Mouse (Mus musculus) erythroblast, adult 5-6 weeks (primary cell): ENCODE data around the gene Rtn4rl1. TPM values are rescaled to one million over a fixed set of nuclear protein-coding genes. Genes with fewer than 3 reads are reported as not detected.
"Not testable (repeated sequence)": the region's sequence is repeated elsewhere in the genome, so short reads cannot be mapped to it uniquely, and the experiment has no call there.

Experiments used
- ATAC-seq: replicated peaks from 2 replicates; pipeline ENCODE4 v1.8.0; 2016; ENCODE audit warnings: moderate number of reproducible peaks, mild to moderate bottlenecking, moderate TSS enrichment, inconsistent platforms; ENCODE audit not compliant: poor library complexity, low FRiP score, severe bottlenecking
- total RNA-seq, 2 experiments: library from RNA; stranded (forward) in 1 of 2; stranded (reverse) in 1 of 2; fragments of 150-400 nt in 1 of 2; fragments of 200-764, 138-1000 nt in 1 of 2; gene quantifications; 2 replicates each; pipeline versions ENCODE4 v1.2.3 to v1.2.4; 2015 to 2017; ENCODE audit warnings: low replicate concordance in 2 of 2

The Rtn4rl1 gene
- total RNA-seq, 2 experiments from 2014 or later = not detected

DNA sequence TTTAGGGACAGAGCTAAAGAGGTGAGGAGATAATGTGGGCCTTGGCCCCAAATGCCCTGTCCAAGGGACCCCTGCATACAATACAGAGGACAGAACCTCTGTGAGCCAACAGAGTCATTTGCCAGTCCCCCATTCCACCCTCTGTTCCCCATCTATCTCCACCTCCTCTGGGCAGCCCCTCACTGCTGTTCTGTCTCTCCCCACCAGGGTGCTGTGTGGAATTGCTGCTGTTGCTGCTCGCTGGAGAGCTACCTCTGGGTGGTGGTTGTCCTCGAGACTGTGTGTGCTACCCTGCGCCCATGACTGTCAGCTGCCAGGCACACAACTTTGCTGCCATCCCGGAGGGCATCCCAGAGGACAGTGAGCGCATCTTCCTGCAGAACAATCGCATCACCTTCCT is 71.0 kb downstream of the Rtn4rl1 start:
- ATAC-seq = no peak

GRCm38 (mm10) chr11:75265545-75265944 is 72.0 kb downstream of the Rtn4rl1 start:
- no peak for ATAC-seq

- ATAC-seq = no peak
Measured at GRCm38 (mm10) chr11:75267826-75268281, 74.3 kb downstream of the Rtn4rl1 start.

GRCm38 (mm10) chr11:75268492-75268891 is 74.9 kb downstream of the Rtn4rl1 start:
- ATAC-seq = no peak

GRCm38 (mm10) chr11:75269213-75269612 is 75.6 kb downstream of the Rtn4rl1 start:
- ATAC-seq = no peak

DNA sequence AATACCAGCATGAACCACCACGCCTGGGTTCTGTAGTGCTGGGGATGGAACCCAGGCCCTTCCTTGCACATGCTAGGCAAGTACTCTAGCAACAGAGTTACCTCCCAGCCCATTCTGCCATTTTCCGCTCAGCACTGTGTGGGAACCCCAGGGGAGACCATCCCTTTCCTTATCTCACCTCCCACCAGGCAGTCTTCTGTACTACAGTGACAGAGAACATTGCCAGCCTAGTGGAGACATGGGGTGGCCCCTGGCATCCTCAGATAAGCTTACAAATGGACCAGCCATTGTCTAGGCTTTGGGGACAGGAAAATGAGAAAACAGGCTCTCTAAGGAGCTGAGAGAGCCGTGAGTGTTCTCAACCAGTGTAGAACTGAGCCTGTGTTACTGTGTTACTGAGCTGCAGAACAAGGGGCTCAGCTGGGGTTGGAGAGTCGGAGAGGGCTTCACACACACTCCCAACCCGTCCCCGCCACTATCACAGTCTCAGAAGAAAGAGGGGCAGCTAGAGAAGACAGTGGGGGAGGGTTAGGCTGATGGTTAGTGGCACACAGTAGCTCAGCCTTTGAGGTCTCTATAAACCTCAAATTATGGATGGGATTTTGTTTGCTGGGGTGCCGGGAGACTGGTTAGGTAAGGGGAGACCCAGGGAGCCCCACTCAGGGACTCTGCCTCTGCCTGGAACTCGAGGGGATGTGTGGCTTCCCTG is 76.8 kb downstream of the Rtn4rl1 start:
- peak; percentile 73 for ATAC-seq

GRCm38 (mm10) chr11:75270985-75271434 is 77.4 kb downstream of the Rtn4rl1 start:
- ATAC-seq = peak; percentile 53; the same call in 1 of the 2 replicates

- ATAC-seq = no peak
Measured at GRCm38 (mm10) chr11:75273466-75273865, 79.9 kb downstream of the Rtn4rl1 start.

DNA sequence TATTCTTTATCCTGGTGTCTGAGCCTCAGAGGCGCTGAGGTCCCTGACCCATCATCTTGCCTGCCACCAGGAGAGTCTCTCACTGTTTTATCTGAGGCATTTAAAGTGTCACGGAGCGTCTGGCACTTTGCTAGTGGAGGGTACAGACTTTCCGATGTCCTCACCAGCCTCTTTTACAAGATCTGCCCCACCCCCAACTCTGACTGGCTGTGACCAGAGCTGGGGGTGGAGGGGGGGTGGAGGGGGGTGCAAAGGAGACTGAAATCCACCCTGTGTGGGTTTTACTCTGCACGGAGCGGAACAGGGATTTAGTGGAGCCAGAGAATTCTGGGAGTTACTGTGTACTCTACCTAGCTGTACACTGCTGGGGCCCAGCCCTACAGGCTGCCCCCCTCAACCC is 81.5 kb downstream of the Rtn4rl1 start:
- ATAC-seq = no peak

DNA sequence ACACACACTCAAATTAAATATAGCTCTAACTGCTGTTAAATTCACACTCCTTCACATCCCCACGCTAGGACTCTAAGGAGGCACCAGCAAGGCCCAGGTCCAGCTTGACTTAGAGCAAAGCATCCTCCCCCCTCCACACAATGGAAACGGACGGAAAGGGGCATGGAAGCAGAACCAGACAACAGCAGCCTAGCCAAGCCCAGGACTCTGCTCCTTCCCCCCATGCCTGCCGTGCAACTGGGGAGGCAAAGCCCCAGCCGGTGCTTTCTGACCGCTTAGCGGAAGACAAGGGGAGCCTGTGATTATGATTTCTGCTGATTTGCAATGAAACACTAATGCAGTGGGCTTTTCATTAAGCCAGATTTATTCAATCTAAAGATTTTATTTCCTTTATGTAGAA is 84.5 kb downstream of the Rtn4rl1 start:
- no peak for ATAC-seq

DNA sequence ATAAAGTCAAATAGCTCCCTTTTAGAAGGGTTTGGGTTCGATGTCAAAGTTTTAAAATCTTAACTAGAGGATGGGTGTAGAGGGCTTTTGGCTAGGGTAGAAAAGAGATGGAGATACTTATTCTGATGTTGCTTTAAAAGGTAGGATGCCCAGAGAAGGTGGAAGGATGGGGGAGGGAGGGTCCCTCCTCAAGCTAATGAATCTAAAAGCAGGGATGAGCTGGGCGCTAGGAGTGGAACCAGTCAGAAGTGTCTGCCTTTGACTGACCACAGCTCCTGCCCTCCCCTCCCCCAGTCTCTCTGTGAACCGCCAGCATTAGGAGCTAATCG is 85.4 kb downstream of the Rtn4rl1 start:
- no peak for ATAC-seq

GRCm38 (mm10) chr11:75279342-75280065 is 85.9 kb downstream of the Rtn4rl1 start:
- peak; percentile 82 for ATAC-seq

DNA sequence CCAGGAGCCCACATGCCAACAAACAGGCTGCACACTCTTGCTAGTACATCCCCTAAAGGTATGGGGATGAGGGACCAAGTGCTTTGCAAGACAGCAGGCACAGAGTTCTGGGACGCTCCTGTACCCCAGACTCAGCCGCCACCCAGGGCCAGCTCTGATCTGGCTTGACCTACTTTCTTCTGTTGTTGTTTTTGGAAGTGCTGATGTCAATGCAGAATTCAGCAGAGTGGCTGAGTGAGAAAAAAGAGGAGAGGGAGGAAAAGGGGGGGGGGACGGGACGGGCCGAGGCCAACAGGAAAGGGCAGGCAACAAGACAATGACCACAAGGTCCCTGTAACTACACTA is 86.5 kb downstream of the Rtn4rl1 start:
- no peak for ATAC-seq

DNA sequence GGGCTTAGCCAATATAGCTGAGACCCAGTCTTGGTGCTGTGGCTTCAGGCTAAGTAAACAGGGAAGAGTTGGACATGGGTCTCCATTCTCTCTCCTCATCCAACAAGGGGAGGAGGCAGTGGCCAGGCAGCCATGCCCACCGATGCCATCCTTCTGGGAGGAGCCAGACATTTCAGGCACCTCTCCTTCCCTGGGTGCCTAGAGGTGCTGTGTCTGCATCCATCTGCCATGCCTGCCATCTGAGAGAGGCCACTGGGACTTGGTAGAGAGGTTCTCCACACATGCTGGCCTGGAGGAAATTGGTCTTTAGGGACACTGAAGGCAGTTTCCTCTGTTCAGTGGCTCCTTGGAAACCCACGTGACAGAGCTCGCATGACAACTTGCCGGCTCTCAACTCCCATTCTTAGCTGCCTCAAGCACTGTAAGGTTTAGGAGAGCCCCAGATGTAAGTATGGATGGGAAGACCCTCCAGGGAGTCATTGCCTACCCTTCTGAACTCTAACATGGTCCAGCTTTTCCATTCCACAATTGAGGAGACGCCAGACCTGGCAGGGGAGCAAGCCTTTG is 86.9 kb downstream of the Rtn4rl1 start:
- no peak for ATAC-seq

- no peak for ATAC-seq
Measured at GRCm38 (mm10) chr11:75281380-75282256, 88.0 kb downstream of the Rtn4rl1 start.

- peak; percentile 57 for ATAC-seq
Measured at GRCm38 (mm10) chr11:75282496-75283120, 89.0 kb downstream of the Rtn4rl1 start.

DNA sequence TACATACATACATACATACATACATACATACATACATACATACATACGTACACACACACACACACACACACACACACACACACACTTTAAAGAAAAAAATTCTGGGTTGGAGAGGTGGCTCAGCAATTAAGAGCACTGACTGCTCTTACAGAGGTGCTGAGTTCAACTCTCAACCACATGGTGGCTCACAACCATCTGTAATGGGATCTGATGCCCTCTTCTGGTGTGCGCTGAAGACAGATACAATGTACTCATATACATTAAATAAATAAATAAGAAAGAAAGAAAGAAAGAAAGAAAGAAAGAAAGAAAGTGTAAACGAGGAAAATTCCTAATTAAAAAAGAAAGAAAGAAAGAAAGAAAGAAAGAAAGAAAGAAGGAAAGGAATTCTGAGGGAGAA is 90.2 kb downstream of the Rtn4rl1 start:
- not testable (repeated sequence) for ATAC-seq

- ATAC-seq = no peak
Measured at GRCm38 (mm10) chr11:75285893-75286467, 92.4 kb downstream of the Rtn4rl1 start.

DNA sequence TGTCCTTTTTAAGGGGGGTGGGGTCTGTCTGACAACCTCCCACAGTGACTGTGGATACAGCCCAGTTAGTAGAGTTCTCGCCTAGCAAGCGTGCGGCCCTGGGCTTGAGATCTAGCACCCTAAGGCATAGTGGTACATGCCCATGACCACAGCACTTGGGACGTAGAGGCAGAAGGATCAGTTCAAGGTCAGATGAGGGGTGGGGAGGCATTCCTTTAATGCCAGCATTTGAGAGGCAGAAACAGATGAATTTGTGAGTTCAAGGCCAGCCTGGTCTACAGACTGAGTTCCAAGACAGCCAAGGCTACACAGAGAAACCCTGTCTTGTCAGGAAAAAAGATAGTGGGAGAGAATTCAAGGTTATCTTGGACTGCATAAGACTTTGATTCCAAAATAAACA is 93.3 kb downstream of the Rtn4rl1 start:
- ATAC-seq = no peak
